Mouse (Mus musculus) embryonic facial prominence, embryonic 15.5 days (tissue): ENCODE measurements around the gene Tvp23b. TPM values are rescaled to one million over a fixed set of nuclear protein-coding genes. Genes with fewer than 3 reads are reported as not detected.
A peak's percentile ranks its signal among the peaks of the same experiment; 100 is the strongest.

Experiments
- ATAC-seq: fragments of 200-750 bp; cut with Nextera tagmentation; 2 replicates; pipeline ENCODE4 v1.8.0; 2017; ENCODE audit warnings: low read depth, moderate TSS enrichment; ENCODE audit not compliant: insufficient number of reproducible peaks, low FRiP score, low TSS enrichment
- H3K27ac ChIP-seq: fragments of 300-500 bp; sonication (generic); replicated peaks from 2 replicates; pipeline ENCODE4 v1.5.1; 2015; ENCODE audit warnings: mild to moderate bottlenecking, inconsistent platforms
- H3K27me3 ChIP-seq: fragments of 300-500 bp; sonication (generic); 2 replicates; pipeline ENCODE4 v1.6.1; 2015; ENCODE audit warnings: inconsistent platforms
- H3K36me3 ChIP-seq: fragments of 300-500 bp; sonication (generic); 2 replicates; pipeline ENCODE4 v1.6.1; 2015; ENCODE audit warnings: mild to moderate bottlenecking, inconsistent platforms
- H3K4me1 ChIP-seq: fragments of 300-500 bp; sonication (generic); 2 replicates; pipeline ENCODE4 v1.6.1; 2015; ENCODE audit warnings: inconsistent platforms
- H3K4me2 ChIP-seq: fragments of 300-500 bp; sonication (generic); replicated peaks from 2 replicates; pipeline ENCODE4 v1.6.1; 2015; ENCODE audit warnings: mild to moderate bottlenecking, inconsistent platforms
- H3K4me3 ChIP-seq: fragments of 300-500 bp; sonication (generic); replicated peaks from 2 replicates; pipeline ENCODE4 v1.5.1; 2015; ENCODE audit warnings: mild to moderate bottlenecking, inconsistent platforms
- H3K9ac ChIP-seq: fragments of 300-500 bp; sonication (generic); 2 replicates; pipeline ENCODE4 v1.6.1; 2015; ENCODE audit warnings: inconsistent platforms
- H3K9me3 ChIP-seq: fragments of 300-500 bp; sonication (generic); replicated peaks from 2 replicates; pipeline ENCODE4 v1.6.1; 2016; ENCODE audit warnings: inconsistent platforms
- WGBS: fragments of 180-500 bp; shearing (Covaris S2); methylation state at CpG from one replicate; pipeline ENCODE4 v1.1.7; 2015; 5-methylcytosine and 5-hydroxymethylcytosine counted together
- polyA plus RNA-seq: library from polyadenylated mRNA; unstranded; fragments of >200 nt; fragmentation: Nextera tagmentation; extraction: Ambion mirVana; gene quantifications from 2 replicates; pipeline ENCODE4 v1.2.1, GENCODE M21; 2015

Gene Tvp23b
- 79.9 and 81.1 TPM in 2 replicates for polyA plus RNA-seq

DNA sequence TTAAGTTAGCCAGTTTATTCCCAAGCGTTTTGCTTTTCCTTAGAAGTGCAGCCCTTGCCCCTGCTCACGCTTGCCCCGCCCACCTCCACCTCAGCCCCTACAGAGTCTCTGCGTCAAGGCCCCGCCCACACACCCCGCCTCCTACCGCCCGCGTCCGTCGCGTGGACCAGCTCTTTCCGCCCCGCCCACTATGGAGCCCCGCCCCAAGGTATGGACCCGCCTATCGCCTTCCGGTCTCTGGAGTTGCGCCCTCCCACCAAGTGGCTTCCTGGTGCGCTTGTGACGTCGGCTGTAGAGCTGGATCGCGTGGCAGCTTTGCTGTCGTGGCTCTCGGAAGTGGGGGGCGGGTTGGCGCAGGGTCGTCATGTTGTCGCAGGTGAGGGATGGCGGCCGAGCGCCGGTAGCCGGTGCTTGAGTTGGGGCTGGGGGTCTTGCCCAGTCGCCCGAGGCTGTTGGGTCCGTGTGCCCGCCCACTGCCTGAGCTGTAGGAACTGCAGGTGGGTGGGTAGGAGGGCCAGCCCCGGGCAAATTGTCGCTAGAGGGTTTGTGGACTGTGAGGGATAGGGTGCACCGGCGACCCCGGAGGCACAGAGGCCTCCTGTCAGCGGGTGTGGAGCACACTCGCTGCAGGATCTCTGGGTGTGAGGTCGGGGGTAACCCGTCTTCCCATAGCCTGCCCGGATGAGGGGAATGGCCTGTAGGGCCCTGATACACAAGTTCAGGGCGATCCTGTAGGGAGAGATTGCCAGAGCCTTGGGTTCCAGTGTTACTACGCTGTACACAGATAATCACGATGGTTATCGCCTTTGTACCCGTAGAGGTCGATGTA, at the start of gene Tvp23b:
Gene Tvp23b, plus strand, starts transcription at position 236 of the 829 bp plus-strand sequence.
- Histone ChIP-seq H3K9me3 (no peaks in the 10 kb centered on the region), H3K27me3 (no peaks in the 10 kb centered on the region), H3K27ac (peak within 1 kb of the TSS; percentile 92), H3K36me3 (peaks cover 11% of the 10 kb centered on the region), H3K4me1 (no peaks in the 10 kb centered on the region), H3K9ac (peak within 1 kb of the TSS; percentile 92), H3K4me3 (peak within 1 kb of the TSS; percentile 85), H3K4me2 (peak within 1 kb of the TSS; percentile 69)
- 2% methylated on average over 55 of the region's 55 CpGs for WGBS
- peak; percentile 97 for ATAC-seq

DNA sequence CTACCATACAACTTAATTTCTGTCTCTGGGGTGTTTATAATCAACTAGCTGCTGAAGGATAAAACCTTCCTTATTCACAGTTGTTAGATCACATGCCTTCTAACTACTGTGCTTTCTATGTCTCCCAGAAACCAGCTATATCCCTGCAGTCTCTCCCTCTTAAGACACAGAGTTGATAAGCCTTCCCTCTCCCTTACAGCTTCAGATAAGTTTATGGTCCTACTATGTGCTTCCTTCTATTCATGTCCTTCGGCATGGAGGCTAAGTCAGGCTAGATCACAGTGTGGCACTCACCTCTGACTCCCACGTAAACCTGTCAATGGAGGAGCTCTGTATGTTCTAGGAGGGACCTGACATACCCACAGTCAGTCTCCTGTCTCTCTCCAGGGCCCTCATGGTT, 48.9 kb upstream of the Tvp23b start:
- no peak overlapping the region for H3K27ac ChIP-seq
- 87% methylated on average over 2 of the region's 2 CpGs for WGBS
- H3K4me3 ChIP-seq: no peak overlapping the region
- no peaks in the 10 kb centered on the region for H3K9me3 ChIP-seq
- no peak for ATAC-seq
- no peaks in the 10 kb centered on the region for H3K4me1 ChIP-seq
- no peak overlapping the region for H3K4me2 ChIP-seq
- peaks cover 30% of the 10 kb centered on the region; the same call in 1 of the 2 replicates for H3K36me3 ChIP-seq
- H3K9ac ChIP-seq: no peak overlapping the region
- no peaks in the 10 kb centered on the region for H3K27me3 ChIP-seq

DNA sequence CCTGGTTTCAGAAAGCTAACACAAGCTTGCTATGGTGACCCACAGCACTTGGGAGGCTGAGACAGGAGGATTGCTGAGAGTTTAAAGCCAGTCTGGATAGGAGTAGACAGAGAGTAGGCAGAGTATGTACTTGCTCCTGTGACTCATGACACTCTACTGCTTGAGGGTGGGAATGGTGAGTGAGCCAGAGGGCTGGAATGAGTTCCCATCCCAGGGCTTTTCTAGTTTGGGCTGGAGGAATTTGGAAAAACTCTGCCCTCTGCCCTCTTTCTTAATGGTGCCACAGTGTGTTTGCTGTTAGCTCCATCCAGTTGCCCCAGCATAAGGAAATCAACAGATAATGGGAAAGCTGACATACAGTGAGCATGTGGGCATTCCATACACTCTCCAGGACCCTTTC, 47.3 kb upstream of the Tvp23b start:
- no peak overlapping the region for H3K4me2 ChIP-seq
- no peak for ATAC-seq
- no peaks in the 10 kb centered on the region for H3K27me3 ChIP-seq
- H3K9me3 ChIP-seq: no peaks in the 10 kb centered on the region
- H3K4me1 ChIP-seq: no peaks in the 10 kb centered on the region
- H3K4me3 ChIP-seq: no peak overlapping the region
- peaks cover 41% of the 10 kb centered on the region for H3K36me3 ChIP-seq
- no peak overlapping the region for H3K27ac ChIP-seq
- H3K9ac ChIP-seq: no peak overlapping the region

- H3K4me2 ChIP-seq: no peak overlapping the region
- 81% methylated on average over 5 of the region's 5 CpGs for WGBS
- H3K9me3 ChIP-seq: no peaks in the 10 kb centered on the region
- H3K4me1 ChIP-seq: peaks cover 12% of the 10 kb centered on the region
- no peak overlapping the region for H3K9ac ChIP-seq
- H3K27me3 ChIP-seq: no peaks in the 10 kb centered on the region
- peaks cover 21% of the 10 kb centered on the region for H3K36me3 ChIP-seq
- no peak overlapping the region for H3K4me3 ChIP-seq
- no peak overlapping the region for H3K27ac ChIP-seq
- ATAC-seq: no peak
Observed at GRCm38 (mm10) chr11:62844562-62844961, 34.7 kb upstream of the Tvp23b start.

GRCm38 (mm10) chr11:62845730-62846129, 33.5 kb upstream of the Tvp23b start:
- Histone ChIP-seq H3K9me3 (no peaks in the 10 kb centered on the region), H3K36me3 (peaks cover 11% of the 10 kb centered on the region; the same call in 1 of the 2 replicates), H3K4me1 (peaks cover 12% of the 10 kb centered on the region), H3K27me3 (no peaks in the 10 kb centered on the region), H3K4me2 (no peak overlapping the region), H3K27ac (no peak overlapping the region), H3K4me3 (no peak overlapping the region), H3K9ac (no peak overlapping the region)
- no peak for ATAC-seq
- 60% methylated on average over 3 of the region's 3 CpGs for WGBS

DNA sequence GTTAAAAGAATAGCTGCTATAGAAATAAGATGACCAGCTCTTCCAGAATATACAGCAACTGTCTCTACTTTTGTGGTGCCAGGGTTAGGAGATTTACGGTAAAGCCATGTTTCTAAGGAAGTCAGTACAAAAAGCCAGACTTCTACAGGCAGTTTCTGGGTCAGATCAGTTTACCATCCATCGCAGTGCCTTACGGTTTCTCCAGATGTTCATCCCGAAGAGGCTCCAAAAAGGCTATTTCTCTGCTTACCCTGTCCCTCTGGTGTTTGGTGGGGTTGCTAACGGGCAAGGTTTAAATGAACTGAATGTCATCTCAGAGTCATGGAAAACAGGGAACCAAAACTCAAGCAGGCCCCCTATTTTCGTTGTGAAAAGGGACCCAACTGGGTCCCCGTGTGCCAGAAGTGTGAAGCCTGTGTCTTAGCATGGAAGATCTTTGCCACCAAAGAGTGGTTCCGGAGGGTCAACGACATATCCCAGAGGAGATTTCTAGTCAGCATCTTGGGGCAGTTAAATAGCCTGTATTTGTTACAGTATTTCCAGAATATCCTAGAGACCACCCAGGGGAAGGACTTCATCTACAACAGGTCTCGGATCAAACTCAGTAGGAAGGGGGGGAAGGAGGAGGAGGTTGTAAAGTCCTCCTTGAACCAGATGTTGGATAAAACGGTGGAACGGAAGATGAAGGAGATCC, 32.1 kb upstream of the Tvp23b start, which contains the start of gene Fbxw10:
Gene Fbxw10, plus strand, starts transcription at position 109 of the 694 bp plus-strand sequence.
- ATAC-seq: no peak; the same call in 1 of the 2 replicates
- Histone ChIP-seq H3K36me3 (no peaks in the 10 kb centered on the region; the same call in 1 of the 2 replicates), H3K4me1 (peaks cover 12% of the 10 kb centered on the region), H3K4me2 (peak within 1 kb of the TSS; percentile 42), H3K4me3 (peak within 1 kb of the TSS; percentile 27), H3K9ac (no peak within 1 kb of the TSS; the same call in 1 of the 2 replicates), H3K27me3 (no peaks in the 10 kb centered on the region), H3K9me3 (no peaks in the 10 kb centered on the region), H3K27ac (peak within 1 kb of the TSS; percentile 73)
- 12% methylated on average over 12 of the region's 12 CpGs for WGBS

- Histone ChIP-seq H3K4me2 (peak overlapping the region; percentile 42), H3K27ac (peak overlapping the region; percentile 73; the same call in 1 of the 2 replicates), H3K9ac (no peak overlapping the region), H3K4me3 (no peak overlapping the region), H3K36me3 (no peaks in the 10 kb centered on the region), H3K27me3 (no peaks in the 10 kb centered on the region), H3K9me3 (no peaks in the 10 kb centered on the region), H3K4me1 (peaks cover 12% of the 10 kb centered on the region)
- ATAC-seq: no peak
- 34% methylated on average over 4 of the region's 4 CpGs for WGBS
Observed at GRCm38 (mm10) chr11:62847655-62848191, 31.5 kb upstream of the Tvp23b start.

DNA sequence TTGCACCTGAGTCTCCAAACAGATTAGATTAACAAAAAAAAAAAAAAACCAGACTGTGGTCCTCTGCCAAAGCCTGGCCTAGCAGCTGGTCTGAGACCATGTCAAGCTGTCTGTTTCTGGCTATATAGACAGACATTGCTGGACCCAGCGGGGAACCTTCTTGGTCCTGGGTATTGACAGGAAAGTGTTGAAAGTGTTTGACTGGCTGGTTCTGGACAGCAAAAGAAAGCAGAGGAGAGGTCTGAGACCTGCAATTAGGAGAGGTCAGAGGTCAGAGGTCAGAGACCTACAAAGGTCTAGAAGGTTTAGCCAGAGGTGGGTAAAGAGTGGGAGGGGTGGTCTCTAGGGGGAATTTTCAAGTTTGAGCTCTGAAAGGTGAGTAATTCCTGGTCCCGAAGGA, 31.0 kb upstream of the Tvp23b start:
- peaks cover 12% of the 10 kb centered on the region for H3K4me1 ChIP-seq
- ATAC-seq: no peak
- no peak overlapping the region for H3K4me3 ChIP-seq
- 28% methylated on average over 2 of the region's 2 CpGs for WGBS
- H3K9ac ChIP-seq: no peak overlapping the region
- H3K27ac ChIP-seq: no peak overlapping the region
- H3K4me2 ChIP-seq: no peak overlapping the region
- no peaks in the 10 kb centered on the region for H3K9me3 ChIP-seq
- H3K27me3 ChIP-seq: no peaks in the 10 kb centered on the region
- H3K36me3 ChIP-seq: no peaks in the 10 kb centered on the region

DNA sequence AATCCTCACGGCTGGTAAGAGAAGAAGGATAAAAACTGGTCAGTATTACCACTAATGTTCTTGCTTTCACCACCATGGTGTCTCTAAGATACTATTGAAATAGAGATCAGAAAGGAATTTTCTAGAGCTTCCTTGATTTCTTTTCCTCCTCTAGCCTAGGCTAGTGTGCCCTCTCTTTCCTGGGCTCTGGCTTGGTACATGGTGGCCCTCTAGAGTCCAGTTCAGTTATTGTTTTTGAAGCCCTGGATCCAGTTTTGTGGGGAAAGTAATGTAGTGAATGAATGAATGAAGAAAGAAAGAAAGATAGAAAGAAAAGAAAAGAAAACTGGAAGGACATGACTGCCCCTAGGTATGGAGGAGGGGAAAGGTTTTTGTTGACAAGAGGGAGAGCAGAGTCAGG, 28.1 kb upstream of the Tvp23b start:
- Histone ChIP-seq H3K4me2 (no peak overlapping the region), H3K36me3 (no peaks in the 10 kb centered on the region), H3K9me3 (no peaks in the 10 kb centered on the region), H3K4me1 (peaks cover 12% of the 10 kb centered on the region), H3K27ac (no peak overlapping the region), H3K9ac (no peak overlapping the region), H3K27me3 (no peaks in the 10 kb centered on the region), H3K4me3 (no peak overlapping the region)
- WGBS: 66% methylated on average over 1 of the region's 1 CpGs
- no peak for ATAC-seq

- H3K27me3 ChIP-seq: no peaks in the 10 kb centered on the region
- no peak for ATAC-seq
- no peaks in the 10 kb centered on the region for H3K9me3 ChIP-seq
- 81% methylated on average over 6 of the region's 6 CpGs for WGBS
- H3K4me2 ChIP-seq: no peak overlapping the region
- no peaks in the 10 kb centered on the region for H3K4me1 ChIP-seq
- H3K4me3 ChIP-seq: no peak overlapping the region
- no peaks in the 10 kb centered on the region for H3K36me3 ChIP-seq
- H3K9ac ChIP-seq: no peak overlapping the region
- H3K27ac ChIP-seq: no peak overlapping the region
Observed at GRCm38 (mm10) chr11:62853334-62853733, 25.9 kb upstream of the Tvp23b start.

GRCm38 (mm10) chr11:62865562-62865961, 13.7 kb upstream of the Tvp23b start:
- Histone ChIP-seq H3K9ac (no peak overlapping the region), H3K4me2 (no peak overlapping the region), H3K4me1 (0 out of 2 replicates have a peak, but pooled peaks cover 3% of the 10 kb centered on the region), H3K9me3 (no peaks in the 10 kb centered on the region), H3K36me3 (no peaks in the 10 kb centered on the region), H3K27me3 (no peaks in the 10 kb centered on the region), H3K27ac (no peak overlapping the region), H3K4me3 (no peak overlapping the region)
- ATAC-seq: no peak
- WGBS: 76% methylated on average over 4 of the region's 4 CpGs
